In the genomic region with DNA sequence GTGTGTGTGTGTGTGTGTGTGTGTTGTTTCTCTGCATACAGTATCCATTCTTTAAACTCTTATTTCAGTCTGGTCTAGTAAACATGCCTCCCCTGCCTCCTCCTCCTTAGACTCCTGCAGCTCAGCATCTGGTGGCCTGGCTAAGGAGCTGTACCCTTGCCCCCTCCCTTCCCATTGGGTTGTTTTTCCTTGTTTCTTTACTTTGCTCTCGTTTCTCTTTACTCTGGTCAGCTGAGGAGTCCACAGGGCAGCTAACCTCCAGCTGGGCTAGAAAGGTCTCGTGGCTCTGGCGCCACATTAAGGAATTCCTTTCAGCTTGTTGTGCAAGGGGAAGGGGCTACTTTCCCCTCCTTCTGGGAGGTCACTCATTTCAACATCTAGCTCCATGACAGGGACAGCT, we compare ENCODE assay signal across 24 mouse cellular contexts. TPM values are rescaled to one million over a fixed set of nuclear protein-coding genes. Genes with fewer than 3 reads are reported as not detected.
DNase-seq lines count a peak whose midpoint lies in the region; ATAC-seq and TF ChIP-seq lines count a peak whose summit lies in the region.
"Had no signal": no experiment of that assay in that cellular context is flagged by ENCODE, and none has a peak within 500 bp of the region (broad histone marks: within the 10 kb centered on the region; RNA-seq: fewer than 3 reads in every experiment).

No protein-coding gene starts in this region.

- H3K4me3 ChIP-seq in hindbrain, embryonic 10.5 days, result no peak overlapping the region
- no peak overlapping the region for H3K4me3 ChIP-seq in hindbrain, embryonic 13.5 days
- no peak overlapping the region for H3K4me3 ChIP-seq in kidney, postnatal 0 days (replicated peaks; ENCODE audit: low read depth, low read length)
- no peak overlapping the region for H3K4me3 ChIP-seq in testis, adult 2 months (ENCODE audit: control insufficient read depth, low read depth, low read length)
- H3K4me3 ChIP-seq: embryonic facial prominence, embryonic 10.5 days; forebrain, embryonic 13.5 days; heart, adult 2 months; heart, embryonic 15.5 days had no signal

- H3K27ac ChIP-seq in hindbrain, embryonic 10.5 days, result no peak overlapping the region
- no peak overlapping the region for H3K27ac ChIP-seq in hindbrain, embryonic 13.5 days
- H3K27ac ChIP-seq in kidney, postnatal 0 days, result no peak overlapping the region
- peak overlapping the region; percentile 57 for H3K27ac ChIP-seq in testis, adult 2 months (ENCODE audit: control insufficient read depth, insufficient read depth, low read depth, low read length)
- H3K27ac ChIP-seq: embryonic facial prominence, embryonic 10.5 days; forebrain, embryonic 13.5 days; heart, adult 2 months; heart, embryonic 15.5 days had no signal

- H3K9ac ChIP-seq in hindbrain, embryonic 13.5 days, result no peak overlapping the region
- no peak overlapping the region for H3K9ac ChIP-seq in kidney, postnatal 0 days (ENCODE audit: low read depth, low read length)
- H3K9ac ChIP-seq: forebrain, embryonic 13.5 days; forebrain, postnatal 0 days; heart, embryonic 15.5 days had no signal

- peaks cover 8% of the 10 kb centered on the region; the same call in 1 of the 2 replicates for H3K4me1 ChIP-seq in hindbrain, embryonic 10.5 days (replicated peaks)
- no peaks in the 10 kb centered on the region for H3K4me1 ChIP-seq in hindbrain, embryonic 13.5 days (replicated peaks)
- no peaks in the 10 kb centered on the region for H3K4me1 ChIP-seq in kidney, postnatal 0 days (replicated peaks; ENCODE audit: insufficient read depth, low read length)
- no peaks in the 10 kb centered on the region for H3K4me1 ChIP-seq in testis, adult 2 months (ENCODE audit: control insufficient read depth, insufficient read depth, low read length)
- H3K4me1 ChIP-seq: embryonic facial prominence, embryonic 10.5 days; forebrain, embryonic 13.5 days; heart, embryonic 15.5 days had no signal

- no peak for ATAC-seq in hindbrain, embryonic 13.5 days (ENCODE audit: low FRiP score)
- ATAC-seq in kidney, postnatal 0 days (replicated peaks; ENCODE audit: low FRiP score, low read depth), result peak; percentile 65; the same call in 1 of the 2 replicates
- ATAC-seq: CD4-positive, CD25-positive, alpha-beta regulatory T cell, adult 4 months; forebrain, embryonic 13.5 days; forebrain, postnatal 0 days; hindbrain, embryonic 16.5 days had no signal

- TF ChIP-seq POLR2A in testis, adult 2 months (IDR thresholded peaks at IDR 0.05; ENCODE audit: control insufficient read depth, low read depth, low read length), result no peak

- no peaks in the 10 kb centered on the region for H3K36me3 ChIP-seq in hindbrain, embryonic 10.5 days
- H3K36me3 ChIP-seq in hindbrain, embryonic 13.5 days, result no peaks in the 10 kb centered on the region
- no peaks in the 10 kb centered on the region for H3K36me3 ChIP-seq in kidney, postnatal 0 days (ENCODE audit: insufficient read depth, low read length)
- no peaks in the 10 kb centered on the region for H3K36me3 ChIP-seq in testis, adult 2 months (ENCODE audit: control insufficient read depth, insufficient read depth, low read length)
- H3K36me3 ChIP-seq: embryonic facial prominence, embryonic 10.5 days; G1E; heart, embryonic 15.5 days had no signal

- 49% methylated on average over 3 of the region's 3 CpGs for WGBS in hindbrain, embryonic 10.5 days
- WGBS in hindbrain, embryonic 13.5 days, result 33% methylated on average over 3 of the region's 3 CpGs
- WGBS in kidney, postnatal 0 days, result 33% methylated on average over 3 of the region's 3 CpGs

- no peak for TF ChIP-seq CTCF in kidney, postnatal 0 days (IDR thresholded peaks at IDR 0.05; ENCODE audit: low read depth)
- TF ChIP-seq CTCF in testis, adult 2 months (IDR thresholded peaks at IDR 0.05; ENCODE audit: control insufficient read depth, insufficient read depth, insufficient replicate concordance, low read depth, low read length), result no peak

- peaks cover 75% of the 10 kb centered on the region for H3K27me3 ChIP-seq in hindbrain, embryonic 10.5 days (ENCODE audit: insufficient read depth, poor library complexity, severe bottlenecking)
- H3K27me3 ChIP-seq in hindbrain, embryonic 13.5 days, result peaks cover 46% of the 10 kb centered on the region; the same call in 1 of the 2 replicates
- 0 out of 2 replicates have a peak, but pooled peaks cover 3% of the 10 kb centered on the region for H3K27me3 ChIP-seq in kidney, postnatal 0 days (ENCODE audit: insufficient read depth, low read length)
- no peaks in the 10 kb centered on the region for H3K27me3 ChIP-seq in testis, adult 2 months (ENCODE audit: control insufficient read depth, insufficient read depth, low read length)
- H3K27me3 ChIP-seq: heart, embryonic 15.5 days had no signal

- DNase-seq in hindbrain, embryonic 10.5 days (ENCODE audit: low spot score), result peak; percentile 6
- DNase-seq in kidney, postnatal 0 days (ENCODE audit: low spot score), result peak; percentile 38
- no peak for DNase-seq in kidney, adult 8-10 months
- DNase-seq in testis, postnatal 10 days (ENCODE audit: low spot score), result no peak
- no peak for DNase-seq in c-Kit-positive CD71-positive TER-119-positive erythroid progenitor cells, embryonic 14.5 days (ENCODE audit: low spot score)
- DNase-seq in heart, postnatal 4 days, result no peak
- DNase-seq: adrenal gland, postnatal 14 days; B cell, adult 2 months; cerebellum, adult 2 months; cerebellum, postnatal 10 days; forebrain, postnatal 0 days; gastrocnemius, postnatal 14 days; heart, adult 2 months; heart, postnatal 14 days had no signal

- H3K9me3 ChIP-seq in hindbrain, embryonic 10.5 days, result no peaks in the 10 kb centered on the region
- no peaks in the 10 kb centered on the region for H3K9me3 ChIP-seq in hindbrain, embryonic 13.5 days
- H3K9me3 ChIP-seq in kidney, postnatal 0 days (replicated peaks; ENCODE audit: low read length), result no peaks in the 10 kb centered on the region
- H3K9me3 ChIP-seq: embryonic facial prominence, embryonic 10.5 days; forebrain, embryonic 13.5 days; G1E; heart, embryonic 15.5 days had no signal

- H3K4me2 ChIP-seq in hindbrain, embryonic 13.5 days, result no peak overlapping the region
- H3K4me2 ChIP-seq in kidney, postnatal 0 days (ENCODE audit: low read length), result no peak overlapping the region
- H3K4me2 ChIP-seq: forebrain, embryonic 13.5 days; heart, embryonic 11.5 days; heart, embryonic 15.5 days had no signal

RNA-seq across cellular contexts. Expression of gene Rnf138rt1, which starts 5.2 kb away (rescaled TPM):
- polyA plus RNA-seq in hindbrain, embryonic 10.5 days (2016; fragmentation: Nextera tagmentation; extraction: Ambion mirVana), result 0.34 and 0.50 TPM in 2 replicates
- 2.3 and 2.6 TPM in 2 replicates for polyA plus RNA-seq in hindbrain, embryonic 13.5 days (2015; fragmentation: Nextera tagmentation; extraction: Ambion mirVana)
- polyA plus RNA-seq in kidney, postnatal 0 days (2015; fragmentation: Nextera tagmentation; extraction: Ambion mirVana), result 0.33 TPM in 1 of 2 replicates, not detected in the other
- polyA plus RNA-seq in testis, adult 2 months (2012; rRNA removed), result 31.8 and 33.1 TPM in 2 replicates
- not detected for total RNA-seq in heart, postnatal 4 days (2021)
- total RNA-seq: G1E; gastrocnemius, adult 18-20 months; gastrocnemius, postnatal 14 days; heart, adult 2 months; heart, postnatal 14 days had no signal
- polyA plus RNA-seq: CD4-positive, CD25-positive, alpha-beta regulatory T cell, adult 4 months; G1E; heart, embryonic 11.5 days; heart, embryonic 15.5 days had no signal

Comparison
In these comparisons a context has a peak if more than half of its experiments do, and no peak if none do; other contexts are left out.
1. DNase-seq: peak in hindbrain, embryonic 10.5 days (single experiment) and kidney, postnatal 0 days (single experiment); none in kidney, adult 8-10 months (0 of 2), testis, postnatal 10 days (single experiment), c-Kit-positive CD71-positive TER-119-positive erythroid progenitor cells, embryonic 14.5 days (single experiment) and heart, postnatal 4 days (single experiment).